Mouse (Mus musculus) heart, postnatal 0 days (tissue): ENCODE data around the gene Gm4871. TPM values are rescaled to one million over a fixed set of nuclear protein-coding genes. Genes with fewer than 3 reads are reported as not detected.
"Not testable (repeated sequence)": the region's sequence is repeated elsewhere in the genome, so short reads cannot be mapped to it uniquely, and the experiment has no call there.

ENCODE experiments used
- ATAC-seq: fragments of 200-750 bp; cut with Nextera tagmentation; 2 replicates; pipeline ENCODE4 v1.8.0; 2017; ENCODE audit warnings: low read depth, moderate number of reproducible peaks, moderate library complexity; ENCODE audit not compliant: insufficient read depth
- DNase-seq: peaks from one replicate; pipeline ENCODE4 v3.0.0-alpha.2; 2016; ENCODE audit warnings: low spot score
- H3K27ac ChIP-seq: fragments of 300-500 bp; sonication (generic); 2 replicates; pipeline ENCODE4 v1.5.1; 2014; ENCODE audit warnings: low read depth, mild to moderate bottlenecking
- H3K27me3 ChIP-seq: fragments of 300-500 bp; sonication (generic); 2 replicates; pipeline ENCODE4 v1.6.1; 2014; ENCODE audit warnings: low read length, mixed read lengths; ENCODE audit not compliant: control insufficient read depth, insufficient read depth
- H3K36me3 ChIP-seq: fragments of 300-500 bp; sonication (generic); replicated peaks from 2 replicates; pipeline ENCODE4 v1.6.1; 2014; ENCODE audit warnings: low read length, mixed read lengths; ENCODE audit not compliant: control insufficient read depth, insufficient read depth
- H3K4me1 ChIP-seq: fragments of 300-500 bp; sonication (generic); 2 replicates; pipeline ENCODE4 v1.6.1; 2014; ENCODE audit warnings: antibody characterized with exemption; ENCODE audit not compliant: control insufficient read depth, insufficient read depth
- H3K4me2 ChIP-seq: fragments of 300-500 bp; sonication (generic); 2 replicates; pipeline ENCODE4 v1.6.1; 2014; ENCODE audit warnings: low read depth, mild to moderate bottlenecking, low read length, moderate library complexity
- H3K4me3 ChIP-seq: fragments of 300-500 bp; sonication (generic); 2 replicates; pipeline ENCODE4 v1.5.1; 2014; ENCODE audit warnings: low read depth, low read length
- H3K9ac ChIP-seq: fragments of 300-500 bp; sonication (generic); replicated peaks from 2 replicates; pipeline ENCODE4 v1.6.1; 2014; ENCODE audit warnings: low read depth, low read length, mixed read lengths
- H3K9me3 ChIP-seq: fragments of 300-500 bp; sonication (generic); replicated peaks from 2 replicates; pipeline ENCODE4 v1.6.1; 2016; ENCODE audit warnings: low read length; ENCODE audit not compliant: control insufficient read depth
- CTCF ChIP-seq: IDR thresholded peaks from 2 replicates; pipeline ENCODE4 v1.5.1; 2016; ENCODE audit warnings: antibody characterized with exemption, control low read depth, low read depth
- EP300 ChIP-seq: IDR thresholded peaks from 2 replicates; pipeline ENCODE4 v1.6.1; 2016; ENCODE audit warnings: antibody characterized with exemption, low read depth
- WGBS: fragments of 180-500 bp; shearing (Covaris S2); extraction: QIAGEN DNeasy Blood & Tissue Kit; methylation state at CpG from one replicate; pipeline ENCODE4 v1.1.7; 2014; 5-methylcytosine and 5-hydroxymethylcytosine counted together
- polyA plus RNA-seq: library from polyadenylated mRNA; unstranded; fragments of >200 nt; fragmentation: Nextera tagmentation; extraction: Ambion mirVana; gene quantifications from 2 replicates; pipeline ENCODE4 v1.2.1, GENCODE M21; 2015
- total RNA-seq: library from RNA; depleted of rRNA; stranded (reverse); fragments of >200 nt; gene quantifications from 2 replicates; pipeline ENCODE4 v1.2.3, GENCODE M21; 2014; ENCODE audit warnings: low replicate concordance; rRNA removed

Gm4871 gene
- not detected in 2 replicates for total RNA-seq
- polyA plus RNA-seq: not detected in 2 replicates

DNA sequence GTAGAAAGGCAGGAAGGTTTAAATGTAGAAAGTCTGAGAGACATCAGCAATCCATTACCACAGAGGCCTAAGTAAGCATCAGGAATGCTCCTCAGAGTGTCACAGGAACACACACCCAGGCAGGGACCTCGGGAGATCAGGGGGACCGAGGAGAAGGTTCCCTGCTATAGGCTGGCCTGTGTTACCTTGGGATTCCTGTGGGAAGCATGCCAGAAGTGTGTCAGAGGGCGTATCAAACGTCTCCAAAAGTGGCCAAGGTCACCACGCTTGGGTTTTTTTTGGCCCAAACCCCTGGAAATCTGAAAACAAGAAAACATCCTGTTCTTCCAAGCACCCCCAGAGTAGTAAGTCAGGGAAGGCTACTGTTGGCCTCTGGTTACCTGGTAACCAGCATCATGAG is at the start of gene Gm4871:
Gene Gm4871 (minus strand): TSS at position 364 of the 400 bp plus-strand sequence.
- not testable (repeated sequence) for ATAC-seq, H3K4me1 ChIP-seq, H3K4me2 ChIP-seq, H3K27me3 ChIP-seq, H3K27ac ChIP-seq, H3K4me3 ChIP-seq, H3K36me3 ChIP-seq, H3K9ac ChIP-seq, H3K9me3 ChIP-seq, DNase-seq
- WGBS: 38% methylated on average over 5 of the region's 5 CpGs

DNA sequence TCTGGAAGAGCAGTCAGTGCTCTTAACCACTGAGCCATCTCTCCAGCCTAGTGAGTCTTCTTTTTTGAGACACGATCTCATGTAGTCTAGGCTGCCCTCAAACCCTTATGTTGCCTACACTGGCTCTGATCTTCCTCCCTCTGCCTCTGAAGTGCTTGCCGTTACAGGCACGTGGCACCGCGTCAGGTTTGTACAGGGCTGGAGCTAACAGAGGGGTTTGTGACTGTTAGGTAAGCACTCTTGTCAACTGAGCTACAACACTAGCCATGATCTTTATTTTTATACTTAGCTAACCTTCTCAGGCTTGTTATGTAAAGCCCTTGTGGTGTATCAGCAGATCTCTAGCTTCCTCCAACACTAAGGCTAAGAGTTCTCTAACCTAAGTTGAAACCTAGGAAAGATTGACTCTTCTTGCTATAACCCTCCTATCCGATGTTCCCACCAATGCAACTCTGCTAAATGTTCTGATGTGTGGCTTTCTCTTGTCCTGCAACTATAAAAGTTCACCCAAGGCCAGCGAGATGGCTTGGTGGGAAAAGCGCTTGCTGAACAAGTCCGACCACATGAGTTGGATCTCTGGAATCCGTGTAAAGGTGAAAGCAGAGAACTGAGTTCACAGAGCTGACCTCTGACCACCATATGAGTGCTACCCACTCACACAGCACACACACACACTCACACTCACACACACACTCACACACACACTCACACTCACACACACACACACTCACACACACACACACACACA is 49.5 kb upstream of the Gm4871 start:
- WGBS: 86% methylated on average over 10 of the region's 10 CpGs
- Histone ChIP-seq H3K4me3 (no peak overlapping the region), H3K36me3 (no peaks in the 10 kb centered on the region), H3K9me3 (no peaks in the 10 kb centered on the region), H3K4me1 (peaks cover 9% of the 10 kb centered on the region), H3K27me3 (no peaks in the 10 kb centered on the region), H3K4me2 (no peak overlapping the region), H3K9ac (no peak overlapping the region), H3K27ac (no peak overlapping the region)
- ATAC-seq: no peak
- DNase-seq: no peak
- no peak for TF ChIP-seq EP300
- TF ChIP-seq CTCF: no peak

GRCm38 (mm10) chr5:145075081-145075480 is 42.5 kb upstream of the Gm4871 start:
- no peaks in the 10 kb centered on the region for H3K9me3 ChIP-seq
- H3K4me2 ChIP-seq: no peak overlapping the region
- H3K4me3 ChIP-seq: no peak overlapping the region
- WGBS: 34% methylated on average over 3 of the region's 3 CpGs
- ATAC-seq (no peak), DNase-seq (no peak)
- no peak for TF ChIP-seq EP300
- no peak for TF ChIP-seq CTCF
- no peaks in the 10 kb centered on the region for H3K36me3 ChIP-seq
- H3K4me1 ChIP-seq: no peaks in the 10 kb centered on the region
- H3K27me3 ChIP-seq: no peaks in the 10 kb centered on the region
- H3K27ac ChIP-seq: no peak overlapping the region
- no peak overlapping the region for H3K9ac ChIP-seq

- Histone ChIP-seq H3K27me3 (no peaks in the 10 kb centered on the region), H3K4me3 (no peak overlapping the region), H3K9me3 (no peaks in the 10 kb centered on the region), H3K36me3 (no peaks in the 10 kb centered on the region), H3K27ac (no peak overlapping the region), H3K4me2 (no peak overlapping the region), H3K4me1 (no peaks in the 10 kb centered on the region), H3K9ac (no peak overlapping the region)
- 50% methylated on average over 6 of the region's 6 CpGs for WGBS
- TF ChIP-seq CTCF: peak; percentile 36
- no peak for TF ChIP-seq EP300
- no peak for DNase-seq
- ATAC-seq: no peak
Measured at GRCm38 (mm10) chr5:145071342-145071741, 38.8 kb upstream of the Gm4871 start.

DNA sequence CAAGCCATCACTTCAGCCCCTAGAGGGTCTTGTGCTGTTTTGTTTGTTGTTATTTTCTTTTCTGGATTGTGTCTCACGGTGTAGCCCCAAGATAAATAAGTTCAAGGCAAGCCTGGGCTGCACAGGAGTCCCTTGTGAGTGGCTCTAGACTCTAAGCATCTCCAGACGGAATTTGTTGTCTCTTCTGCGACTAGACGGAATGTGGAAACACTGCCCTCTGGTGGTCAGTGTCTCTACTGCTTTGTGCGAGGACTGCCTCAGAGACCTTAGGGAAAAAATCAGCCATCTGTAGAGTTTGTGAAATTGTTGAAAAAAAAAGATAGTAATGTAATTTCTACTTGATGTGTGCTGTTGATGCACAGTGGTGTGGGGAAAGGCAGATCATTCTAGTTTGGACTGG is 37.2 kb upstream of the Gm4871 start:
- no peak overlapping the region for H3K27ac ChIP-seq
- no peaks in the 10 kb centered on the region for H3K27me3 ChIP-seq
- no peaks in the 10 kb centered on the region for H3K4me1 ChIP-seq
- ATAC-seq (no peak), DNase-seq (peak; percentile 39)
- TF ChIP-seq EP300 (no peak), CTCF (peak; percentile 87)
- no peak overlapping the region for H3K9ac ChIP-seq
- under 1% methylated on average over 5 of the region's 5 CpGs for WGBS
- H3K9me3 ChIP-seq: no peaks in the 10 kb centered on the region
- no peak overlapping the region for H3K4me2 ChIP-seq
- no peaks in the 10 kb centered on the region for H3K36me3 ChIP-seq
- H3K4me3 ChIP-seq: no peak overlapping the region

DNA sequence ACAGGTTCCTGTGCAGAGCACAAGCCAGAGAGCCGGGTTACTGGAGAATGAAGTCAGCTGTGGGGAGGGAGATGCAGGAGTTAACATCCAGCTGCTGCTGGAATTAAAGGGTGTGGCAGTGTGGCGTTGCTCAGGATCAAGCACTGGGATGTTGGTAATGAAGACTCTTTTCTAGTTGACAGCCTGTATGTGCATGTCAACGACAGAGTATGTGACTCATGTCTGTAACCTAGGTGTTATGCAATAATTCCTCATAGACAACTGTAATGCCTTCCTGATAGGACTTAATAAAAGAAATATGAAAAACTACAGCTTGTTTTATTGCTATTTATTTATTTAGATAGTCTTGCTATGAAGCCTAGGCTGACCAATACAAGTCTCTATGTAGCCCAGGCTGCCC is 36.3 kb upstream of the Gm4871 start:
- H3K4me3 ChIP-seq: no peak overlapping the region
- no peak for DNase-seq
- H3K27ac ChIP-seq: no peak overlapping the region
- 35% methylated on average over 3 of the region's 3 CpGs for WGBS
- no peak for ATAC-seq
- TF ChIP-seq CTCF: no peak
- TF ChIP-seq EP300: no peak
- no peaks in the 10 kb centered on the region for H3K9me3 ChIP-seq
- no peaks in the 10 kb centered on the region for H3K27me3 ChIP-seq
- no peak overlapping the region for H3K4me2 ChIP-seq
- H3K4me1 ChIP-seq: no peaks in the 10 kb centered on the region
- H3K9ac ChIP-seq: no peak overlapping the region
- H3K36me3 ChIP-seq: no peaks in the 10 kb centered on the region
